Mouse (Mus musculus) skeletal muscle tissue, postnatal 0 days (tissue): ENCODE results near the gene Top3a. TPM values are rescaled to one million over a fixed set of nuclear protein-coding genes. Genes with fewer than 3 reads are reported as not detected.

ENCODE experiments used
- microRNA-seq, 2 experiments: library from miRNA; unstranded; fragments of <30 nt; microRNA quantifications; one replicate each; pipeline ENCODE4; 2016
- polyA plus RNA-seq: library from polyadenylated mRNA; unstranded; fragments of >200 nt; fragmentation: Nextera tagmentation; extraction: Ambion mirVana; gene quantifications from 2 replicates; pipeline ENCODE4 v1.2.1, GENCODE M21; 2015

The Top3a gene
- 5.5 and 5.8 TPM in 2 replicates for polyA plus RNA-seq

DNA sequence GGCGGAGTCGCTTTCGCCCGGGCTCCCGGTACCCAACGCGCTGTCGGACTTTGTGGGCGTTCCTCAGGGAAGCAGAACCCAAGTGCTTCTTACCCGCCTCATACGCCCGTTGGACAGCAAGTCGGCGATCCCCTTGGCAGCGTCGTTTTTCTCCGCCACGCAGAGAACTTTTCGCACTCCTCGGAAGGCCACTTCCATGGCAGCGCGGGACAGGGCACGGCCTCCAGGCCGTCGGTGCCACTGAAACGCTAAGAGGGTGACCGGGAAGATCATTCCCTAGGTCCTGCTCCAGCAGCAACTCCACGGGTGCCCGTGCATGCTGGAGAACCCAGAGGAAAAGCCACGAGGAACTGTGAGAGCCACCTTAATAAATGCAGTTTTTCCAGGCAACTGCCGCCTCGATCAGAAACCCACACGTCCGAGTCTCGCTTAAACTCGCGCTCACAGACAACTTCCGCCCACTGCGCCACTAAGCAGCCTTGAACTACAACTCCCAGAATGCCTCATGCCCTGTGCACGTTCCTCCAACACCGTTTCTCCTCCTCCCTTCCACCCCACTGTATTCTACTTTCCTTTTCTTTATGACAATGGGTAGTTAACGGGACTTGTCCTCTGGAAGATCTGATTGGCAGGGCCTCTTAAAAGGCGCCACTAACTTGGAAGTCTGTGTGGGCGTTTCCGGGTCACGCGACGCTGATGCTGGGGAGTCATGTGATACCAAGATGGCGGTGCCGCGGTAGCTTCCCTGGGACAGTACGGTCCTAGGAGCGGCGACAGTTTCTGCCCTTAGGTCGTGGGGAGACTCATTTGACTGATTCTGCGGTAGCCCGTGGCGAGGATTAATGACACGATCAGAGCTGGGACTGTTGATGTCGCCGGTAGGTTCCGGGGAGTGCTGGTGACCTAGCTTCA is at the start of gene Top3a, which contains the start of gene Smcr8:
Gene Top3a, minus strand, starts transcription at position 537 of the 912 bp plus-strand sequence.
Gene Smcr8, plus strand, starts transcription at position 696 of the 912 bp plus-strand sequence.

DNA sequence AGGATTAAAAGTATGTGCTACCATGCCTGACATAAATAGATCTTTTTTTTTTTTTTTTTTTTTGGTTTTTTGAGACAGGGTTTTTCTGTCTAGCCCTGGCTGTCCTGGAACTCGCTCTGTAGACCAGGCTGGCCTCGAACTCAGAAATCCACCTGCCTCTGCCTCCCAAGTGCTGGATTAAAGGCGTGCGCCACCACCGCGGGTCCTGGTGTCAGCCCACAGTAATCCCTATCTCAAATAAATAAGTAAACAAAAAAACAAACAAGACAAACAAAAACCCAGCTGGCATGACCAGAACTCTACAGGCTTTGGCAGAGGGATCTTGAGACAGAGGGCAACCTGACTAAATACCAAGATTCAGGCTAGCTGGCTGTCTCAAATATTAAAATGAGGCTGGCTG is 34.5 kb upstream of the Top3a start, which contains the start of gene Shmt1:
Gene Shmt1, minus strand, starts transcription at position 101 of the 400 bp plus-strand sequence.

DNA sequence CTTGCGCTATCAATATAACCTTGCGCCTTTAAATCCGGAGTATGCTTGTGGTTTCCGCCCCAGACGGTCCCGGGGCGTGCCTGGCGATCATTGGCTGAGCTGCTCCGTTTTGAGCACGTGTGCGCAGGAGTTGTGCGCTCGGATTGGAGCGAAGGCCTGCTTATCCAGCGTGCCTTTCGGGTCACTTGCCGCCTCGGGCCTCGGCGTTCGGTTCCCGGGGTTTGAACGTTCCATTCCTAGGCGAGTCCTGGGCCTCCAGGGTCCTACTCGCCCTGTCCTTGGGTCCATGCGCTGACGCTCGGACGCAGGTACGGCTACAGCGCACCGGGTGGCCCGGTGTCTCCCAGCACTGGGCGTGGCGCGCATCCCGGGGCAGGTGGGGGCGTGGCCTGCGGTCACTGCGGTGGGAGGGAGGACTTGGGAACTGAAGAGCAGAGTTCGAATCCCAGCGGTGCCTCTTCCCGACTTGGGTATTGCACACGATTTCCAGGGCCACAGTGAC is 48.9 kb downstream of the Top3a start, which contains the start of gene Mief2:
Gene Mief2, plus strand, starts transcription at position 139 of the 502 bp plus-strand sequence.

DNA sequence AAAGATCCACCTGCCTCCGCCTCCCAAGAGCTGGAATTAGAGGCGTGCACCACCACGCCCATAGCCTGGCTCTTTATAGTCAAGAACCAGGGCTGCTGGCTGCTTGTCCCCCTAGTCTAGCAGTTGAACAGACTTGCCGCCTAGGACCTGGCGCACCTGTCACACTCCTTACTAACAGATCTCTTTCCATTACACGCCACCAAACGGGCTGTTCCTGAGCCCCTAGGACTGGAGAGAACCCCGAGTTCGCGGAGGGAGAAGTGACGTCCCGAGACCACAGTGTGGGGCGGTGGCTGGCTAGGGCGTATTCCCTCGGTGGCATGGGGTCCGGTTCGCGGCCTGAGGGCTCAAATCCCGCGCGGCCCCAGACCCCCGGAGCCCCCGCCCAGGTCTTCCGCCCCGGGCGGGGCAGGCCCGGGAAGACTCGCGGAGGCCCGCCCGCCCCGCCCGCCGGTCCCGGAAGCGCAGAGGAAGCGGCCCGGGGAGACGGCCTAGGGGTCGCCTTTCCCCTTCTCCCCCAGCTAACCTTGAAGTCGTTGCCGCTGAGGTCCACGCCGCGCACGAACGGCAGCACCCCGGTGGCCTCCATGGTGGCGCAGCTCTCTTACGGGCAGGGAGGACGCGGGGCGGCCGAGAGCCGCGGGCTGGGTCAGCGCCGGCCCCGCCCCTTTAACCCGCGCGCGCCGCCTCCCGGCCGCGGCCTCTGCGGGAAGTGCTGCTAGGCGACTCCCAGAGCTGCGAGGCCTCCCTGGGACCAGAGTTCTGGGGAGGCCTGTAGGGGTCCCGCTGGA is 50.4 kb downstream of the Top3a start, which contains the start of gene Flii:
Gene Flii, minus strand, starts transcription at position 663 of the 791 bp plus-strand sequence.

DNA sequence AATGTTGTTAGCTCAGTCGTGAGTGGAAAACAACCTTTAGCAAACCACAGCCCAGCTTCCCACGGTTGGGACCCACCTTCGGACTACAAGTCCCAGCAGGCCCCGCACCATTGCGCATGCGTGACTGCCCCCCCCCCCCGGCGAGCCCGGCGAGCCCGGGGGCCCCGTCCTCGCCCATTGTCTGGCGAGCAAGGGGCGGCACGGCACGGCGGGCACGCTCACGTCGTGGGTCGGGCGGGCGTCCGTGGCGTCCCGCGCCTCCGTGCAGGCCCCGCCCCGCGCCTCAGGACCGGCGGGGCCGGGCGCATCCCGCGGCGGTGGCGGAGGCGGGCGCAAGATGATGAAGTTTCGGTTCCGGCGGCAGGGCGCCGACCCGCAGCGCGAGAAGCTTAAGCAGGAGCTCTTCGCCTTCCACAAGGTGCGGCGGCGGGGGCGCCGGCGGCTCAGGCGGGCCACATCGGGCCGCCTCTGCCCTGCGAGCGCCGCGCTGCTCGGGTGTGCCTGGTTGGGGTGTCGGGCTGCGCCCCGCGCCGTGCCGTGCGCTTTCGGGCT is 77.6 kb downstream of the Top3a start, which contains the start of gene Llgl1:
Gene Llgl1, plus strand, starts transcription at position 200 of the 552 bp plus-strand sequence.

Small RNAs within 50 kb of the gene (microRNA-seq; reads per million reads assigned to microRNA genes)
- gene Mir5100 = 0.51 to 1.1 reads per million in 2 experiments

Other genes with a start within 250 kb of the Top3a start
- 34.2 and 37.8 TPM in 2 replicates for gene Alkbh5, start 241.0 kb downstream of the Top3a start, polyA plus RNA-seq
- 13.6 and 14.3 TPM in 2 replicates for gene Llgl1, start 77.6 kb downstream of the Top3a start, polyA plus RNA-seq
- 54.8 and 57.8 TPM in 2 replicates for gene Flii, start 50.1 kb downstream of the Top3a start, polyA plus RNA-seq
- 58.1 and 64.6 TPM in 2 replicates for gene Mief2, start 49.0 kb downstream of the Top3a start, polyA plus RNA-seq
- gene Smcr8, start 159 bp upstream of the Top3a start, polyA plus RNA-seq = 3.0 and 3.3 TPM in 2 replicates
- gene Shmt1, start 34.4 kb upstream of the Top3a start, polyA plus RNA-seq = 34.0 and 39.1 TPM in 2 replicates
- gene Dhrs7b, start 53.3 kb upstream of the Top3a start, polyA plus RNA-seq = 18.2 and 29.2 TPM in 2 replicates
- gene Tmem11, start 101.9 kb upstream of the Top3a start, polyA plus RNA-seq = 65.9 and 68.5 TPM in 2 replicates
- gene Natd1, start 137.4 kb upstream of the Top3a start, polyA plus RNA-seq = 11.4 and 12.8 TPM in 2 replicates
- gene Map2k3, start 154.7 kb upstream of the Top3a start, polyA plus RNA-seq = 63.7 and 71.7 TPM in 2 replicates
- gene Kcnj12, start 245.2 kb upstream of the Top3a start, polyA plus RNA-seq = 9.9 and 11.5 TPM in 2 replicates